Mouse (Mus musculus): ENCODE data around the gene Rnf38.

GRCm38 (mm10) chr4:44265500-44265899 is 31.9 kb upstream of the Rnf38 start:
- TF ChIP-seq CTCF (IDR thresholded peaks at IDR 0.05; ENCODE audit: borderline replicate concordance, insufficient read depth, low read length) (no peak), POLR2A (IDR thresholded peaks at IDR 0.05; ENCODE audit: low read depth, low read length) (no peak)
